Mouse (Mus musculus) limb, embryonic 14.5 days (tissue): ENCODE results near the gene Pkd1. TPM values are rescaled to one million over a fixed set of nuclear protein-coding genes. Genes with fewer than 3 reads are reported as not detected.
A peak's percentile ranks its signal among the peaks of the same experiment; 100 is the strongest.

Experiments used
- ATAC-seq: fragments of 200-750 bp; cut with Nextera tagmentation; 2 replicates; pipeline ENCODE4 v1.8.0; 2017; ENCODE audit warnings: low read depth, moderate number of reproducible peaks, moderate TSS enrichment; ENCODE audit not compliant: low FRiP score
- DNase-seq: peaks from one replicate; pipeline ENCODE4 v3.0.0-alpha.2; 2015; ENCODE audit warnings: low spot score
- H3K27ac ChIP-seq: fragments of 300-500 bp; sonication (generic); replicated peaks from 2 replicates; pipeline ENCODE4 v1.5.1; 2014; ENCODE audit warnings: low read depth, mild to moderate bottlenecking, low read length, moderate library complexity, mixed read lengths
- H3K27me3 ChIP-seq: fragments of 300-500 bp; sonication (generic); 2 replicates; pipeline ENCODE4 v1.6.1; 2014; ENCODE audit warnings: low read length, mixed read lengths; ENCODE audit not compliant: control insufficient read depth, insufficient read depth
- H3K36me3 ChIP-seq: fragments of 300-500 bp; sonication (generic); 2 replicates; pipeline ENCODE4 v1.6.1; 2014; ENCODE audit warnings: mild to moderate bottlenecking, low read length, moderate library complexity, mixed read lengths; ENCODE audit not compliant: control insufficient read depth, insufficient read depth
- H3K4me1 ChIP-seq: fragments of 300-500 bp; sonication (generic); 2 replicates; pipeline ENCODE4 v1.6.1; 2014; ENCODE audit warnings: antibody characterized with exemption, low read length, mixed read lengths; ENCODE audit not compliant: control insufficient read depth, insufficient read depth
- H3K4me2 ChIP-seq: fragments of 300-500 bp; sonication (generic); replicated peaks from 2 replicates; pipeline ENCODE4 v1.6.1; 2014; ENCODE audit warnings: low read depth, mild to moderate bottlenecking, low read length, moderate library complexity; ENCODE audit not compliant: severe bottlenecking
- H3K4me3 ChIP-seq: fragments of 300-500 bp; sonication (generic); replicated peaks from 2 replicates; pipeline ENCODE4 v1.5.1; 2014; ENCODE audit warnings: low read length
- H3K9ac ChIP-seq: fragments of 300-500 bp; sonication (generic); 2 replicates; pipeline ENCODE4 v1.6.1; 2014; ENCODE audit warnings: mild to moderate bottlenecking, low read depth, low read length, moderate library complexity; ENCODE audit not compliant: severe bottlenecking
- H3K9me3 ChIP-seq: fragments of 300-500 bp; sonication (generic); 2 replicates; pipeline ENCODE4 v1.6.1; 2016; ENCODE audit warnings: low read length; ENCODE audit not compliant: control insufficient read depth
- POLR2A ChIP-seq: fragments of 200-500 bp; IDR thresholded peaks from 2 replicates; pipeline ENCODE4 v1.8.0; 2012; ENCODE audit warnings: inconsistent platforms, mild to moderate bottlenecking, moderate library complexity, borderline replicate concordance; ENCODE audit not compliant: insufficient read depth, insufficient read length; ENCODE audit errors: extremely low read depth
- WGBS: fragments of 180-500 bp; shearing (Covaris S2); extraction: QIAGEN DNeasy Blood & Tissue Kit; methylation state at CpG from one replicate; pipeline ENCODE4 v1.1.7; 2014; 5-methylcytosine and 5-hydroxymethylcytosine counted together
- polyA plus RNA-seq, 2 experiments: library from polyadenylated mRNA; depleted of rRNA in 1 of 2; stranded (reverse) in 1 of 2; unstranded in 1 of 2; fragments of >200 nt; fragmentation: Nextera tagmentation in 1 of 2; extraction: Ambion mirVana in 1 of 2; gene quantifications; 2 replicates each; pipeline versions ENCODE4 v1.2.1 to v1.2.3; 2012 to 2014

Gene Pkd1
- polyA plus RNA-seq, 2 experiments: 50.5 to 73.6 TPM

DNA sequence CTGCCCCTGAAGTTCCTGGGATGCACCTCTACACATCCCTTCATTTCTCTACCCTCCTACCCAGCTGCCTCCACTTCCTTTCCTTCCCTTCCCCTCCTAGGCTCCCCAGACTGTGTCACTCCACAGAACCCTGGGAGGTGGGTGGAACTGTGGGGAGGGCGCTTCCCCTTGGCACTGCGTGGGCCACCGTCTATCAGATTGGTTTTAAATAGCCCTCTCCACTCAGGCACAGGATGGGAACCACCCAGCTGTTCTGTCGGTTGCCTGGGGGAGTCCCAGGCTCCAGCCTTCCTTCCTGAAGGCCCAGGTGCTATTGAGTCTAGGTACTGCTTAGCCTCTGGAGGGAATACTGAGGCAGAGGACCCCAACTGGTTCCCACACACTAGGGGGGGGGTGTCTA, 85.4 kb downstream of the Pkd1 start:
- H3K36me3 ChIP-seq: peaks cover 23% of the 10 kb centered on the region
- H3K4me2 ChIP-seq: no peak overlapping the region
- ATAC-seq: no peak
- no peak for TF ChIP-seq POLR2A
- H3K27ac ChIP-seq: no peak overlapping the region
- H3K4me1 ChIP-seq: peaks cover 35% of the 10 kb centered on the region
- no peak overlapping the region for H3K9ac ChIP-seq
- no peaks in the 10 kb centered on the region for H3K9me3 ChIP-seq
- DNase-seq: no peak
- WGBS: 82% methylated on average over 4 of the region's 4 CpGs
- H3K4me3 ChIP-seq: no peak overlapping the region
- no peaks in the 10 kb centered on the region for H3K27me3 ChIP-seq

DNA sequence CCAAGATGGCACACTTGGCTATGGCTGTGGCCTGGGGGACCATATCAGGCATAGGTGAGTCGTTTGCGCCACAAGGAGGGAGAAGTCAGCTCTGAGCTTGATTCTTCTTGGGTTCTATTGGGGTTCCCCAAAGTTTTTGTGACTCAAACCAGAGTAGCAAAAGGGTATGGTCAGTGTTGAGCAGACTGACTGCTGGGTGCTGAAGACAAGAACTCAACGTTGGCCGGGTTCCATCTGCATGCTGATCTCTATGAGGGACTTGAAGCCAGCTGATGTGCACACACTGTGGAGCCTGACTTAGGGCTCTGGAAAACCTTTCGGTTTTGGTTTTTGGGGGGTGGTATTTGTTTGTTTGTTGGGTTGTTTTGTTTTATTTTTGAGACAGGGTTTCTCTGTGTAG, 86.1 kb downstream of the Pkd1 start:
- 94% methylated on average over 5 of the region's 5 CpGs for WGBS
- ATAC-seq: no peak
- Histone ChIP-seq H3K9ac (no peak overlapping the region), H3K27ac (no peak overlapping the region), H3K4me2 (no peak overlapping the region), H3K4me3 (no peak overlapping the region), H3K4me1 (peaks cover 39% of the 10 kb centered on the region), H3K27me3 (no peaks in the 10 kb centered on the region), H3K36me3 (peaks cover 23% of the 10 kb centered on the region), H3K9me3 (no peaks in the 10 kb centered on the region)
- TF ChIP-seq POLR2A: no peak
- DNase-seq: no peak

DNA sequence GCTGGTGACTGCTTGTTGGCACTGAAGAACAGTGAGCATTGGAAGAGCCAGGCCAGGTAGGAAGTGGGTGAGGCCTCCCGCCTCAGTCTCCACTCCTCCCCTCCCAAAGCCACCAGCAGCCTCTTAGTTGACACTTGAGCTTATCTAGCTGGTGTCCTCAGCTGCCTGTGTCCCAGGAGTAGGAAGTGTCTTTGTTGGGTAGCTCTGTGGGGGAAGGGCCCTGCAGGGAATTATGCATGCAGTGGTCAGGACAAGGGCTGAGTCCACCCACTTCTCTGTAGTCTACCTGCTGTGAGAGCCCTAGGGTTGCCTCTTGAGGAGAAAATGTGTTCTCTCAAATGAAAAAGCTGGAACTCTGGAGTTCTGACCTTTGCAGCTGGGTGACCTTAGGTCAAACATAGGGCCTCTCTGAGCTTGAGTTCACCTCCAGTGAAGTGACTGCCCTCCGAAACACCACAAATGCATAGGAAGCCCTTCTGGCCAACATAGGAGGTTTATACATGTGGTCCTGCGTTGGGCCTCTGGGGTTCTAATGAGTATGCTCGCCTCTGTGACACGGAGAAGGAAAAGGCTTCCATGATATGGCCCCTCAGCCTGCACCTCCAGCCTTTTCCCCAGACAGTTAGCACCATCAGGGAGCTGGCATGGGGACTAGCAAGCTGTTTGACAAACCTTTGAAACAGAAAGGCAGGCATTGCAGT, 87.3 kb downstream of the Pkd1 start:
- H3K36me3 ChIP-seq: peaks cover 25% of the 10 kb centered on the region
- TF ChIP-seq POLR2A: no peak
- H3K9ac ChIP-seq: no peak overlapping the region
- no peak overlapping the region for H3K4me3 ChIP-seq
- H3K27ac ChIP-seq: no peak overlapping the region
- peaks cover 35% of the 10 kb centered on the region for H3K4me1 ChIP-seq
- DNase-seq (no peak), ATAC-seq (no peak)
- WGBS: 69% methylated on average over 5 of the region's 5 CpGs
- H3K27me3 ChIP-seq: no peaks in the 10 kb centered on the region
- H3K4me2 ChIP-seq: no peak overlapping the region
- no peaks in the 10 kb centered on the region for H3K9me3 ChIP-seq

DNA sequence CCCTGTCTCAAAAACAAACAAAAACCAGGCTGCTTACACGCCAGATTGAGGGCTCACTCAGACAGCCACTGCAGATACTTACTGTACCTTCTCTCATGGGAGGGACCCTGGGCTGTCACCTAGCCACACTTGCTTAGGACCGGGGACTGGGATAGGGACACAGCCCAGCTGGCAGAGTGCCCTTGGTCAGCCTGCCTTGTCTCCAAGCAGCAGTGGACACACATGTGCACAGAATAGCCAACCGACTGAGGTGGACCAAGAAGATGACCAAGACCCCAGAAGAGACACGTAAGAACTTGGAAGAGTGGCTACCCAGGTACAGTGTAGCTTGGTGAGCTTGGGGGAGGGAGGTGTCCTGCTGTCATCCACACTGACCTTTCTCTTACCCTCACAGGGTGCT, 88.6 kb downstream of the Pkd1 start:
- Histone ChIP-seq H3K4me2 (no peak overlapping the region), H3K36me3 (peaks cover 37% of the 10 kb centered on the region), H3K4me3 (no peak overlapping the region), H3K9ac (no peak overlapping the region), H3K27me3 (no peaks in the 10 kb centered on the region), H3K4me1 (peaks cover 30% of the 10 kb centered on the region), H3K9me3 (no peaks in the 10 kb centered on the region), H3K27ac (peak overlapping the region; percentile 94)
- WGBS: 87% methylated on average over 4 of the region's 4 CpGs
- TF ChIP-seq POLR2A: no peak
- ATAC-seq (no peak), DNase-seq (no peak)

DNA sequence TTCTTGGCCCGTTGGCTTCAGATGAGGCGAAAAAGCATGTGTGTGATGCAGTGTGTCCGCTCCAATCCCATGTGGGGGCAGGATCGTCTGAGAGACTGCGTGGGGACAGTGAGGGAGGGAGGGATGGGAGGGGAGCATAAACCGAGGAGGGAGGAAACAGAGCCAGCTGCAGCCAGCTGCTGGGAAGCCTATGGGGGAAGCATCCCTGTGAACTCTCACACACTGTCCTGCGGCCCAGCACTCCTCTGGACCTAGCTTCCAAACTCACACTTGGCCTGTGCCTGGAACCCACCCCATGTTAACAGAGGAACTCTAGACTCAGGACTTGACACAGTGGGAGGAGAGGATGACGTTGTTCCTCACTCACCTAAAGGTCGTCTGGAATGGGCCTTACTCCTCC, 89.2 kb downstream of the Pkd1 start:
- WGBS: 33% methylated on average over 9 of the region's 9 CpGs
- TF ChIP-seq POLR2A: no peak
- Histone ChIP-seq H3K4me2 (peak overlapping the region; percentile 39; the same call in 1 of the 2 replicates), H3K9me3 (no peaks in the 10 kb centered on the region), H3K27ac (peak overlapping the region; percentile 94), H3K27me3 (no peaks in the 10 kb centered on the region), H3K4me1 (peaks cover 29% of the 10 kb centered on the region), H3K36me3 (peaks cover 41% of the 10 kb centered on the region), H3K4me3 (no peak overlapping the region), H3K9ac (peak overlapping the region; percentile 45; the same call in 1 of the 2 replicates)
- peak; percentile 57; the same call in 1 of the 2 replicates for ATAC-seq
- DNase-seq: peak; percentile 39
